Mouse (Mus musculus): ENCODE results near the gene Lhx5.

GRCm38 (mm10) chr5:120490679-120491192, 59.2 kb downstream of the Lhx5 start:
- no peak for TF ChIP-seq CTCF (IDR thresholded peaks at IDR 0.05; ENCODE audit: low read depth, low read length)
- TF ChIP-seq EP300 (IDR thresholded peaks at IDR 0.05; ENCODE audit: insufficient read depth, low read depth, low read length) = peak; percentile 77
